Mouse (Mus musculus) liver, embryonic 15.5 days (tissue): Measurements from ENCODE around the gene Cyp3a57. TPM values are rescaled to one million over a fixed set of nuclear protein-coding genes. Genes with fewer than 3 reads are reported as not detected.

Experiments
- ATAC-seq: fragments of 200-750 bp; cut with Nextera tagmentation; 2 replicates; pipeline ENCODE4 v1.8.0; 2017; ENCODE audit warnings: moderate number of reproducible peaks, mild to moderate bottlenecking, moderate library complexity; ENCODE audit not compliant: insufficient read depth
- H3K27ac ChIP-seq: fragments of 300-500 bp; sonication (generic); replicated peaks from 2 replicates; pipeline ENCODE4 v1.5.1; 2015; ENCODE audit warnings: mild to moderate bottlenecking, inconsistent platforms
- H3K27me3 ChIP-seq: fragments of 300-500 bp; sonication (generic); 2 replicates; pipeline ENCODE4 v1.6.1; 2015; ENCODE audit warnings: mild to moderate bottlenecking, inconsistent platforms
- H3K36me3 ChIP-seq: fragments of 300-500 bp; sonication (generic); replicated peaks from 2 replicates; pipeline ENCODE4 v1.6.1; 2015; ENCODE audit warnings: moderate library complexity, mild to moderate bottlenecking, inconsistent platforms
- H3K4me1 ChIP-seq: fragments of 300-500 bp; sonication (generic); replicated peaks from 2 replicates; pipeline ENCODE4 v1.6.1; 2015; ENCODE audit warnings: inconsistent platforms
- H3K4me2 ChIP-seq: fragments of 300-500 bp; sonication (generic); 2 replicates; pipeline ENCODE4 v1.6.1; 2015; ENCODE audit warnings: moderate library complexity, mild to moderate bottlenecking, inconsistent platforms
- H3K4me3 ChIP-seq: fragments of 300-500 bp; sonication (generic); replicated peaks from 2 replicates; pipeline ENCODE4 v1.5.1; 2015; ENCODE audit warnings: mild to moderate bottlenecking, inconsistent platforms
- H3K9ac ChIP-seq: fragments of 300-500 bp; sonication (generic); 2 replicates; pipeline ENCODE4 v1.6.1; 2015; ENCODE audit warnings: moderate library complexity, mild to moderate bottlenecking, inconsistent platforms
- H3K9me3 ChIP-seq: fragments of 300-500 bp; sonication (generic); replicated peaks from 2 replicates; pipeline ENCODE4 v1.6.1; 2016; ENCODE audit warnings: inconsistent platforms
- WGBS: fragments of 180-500 bp; shearing (Covaris S2); methylation state at CpG from one replicate; pipeline ENCODE4 v1.1.7; 2015; ENCODE audit warnings: mixed read lengths; ENCODE audit not compliant: insufficient replicate concordance; 5-methylcytosine and 5-hydroxymethylcytosine counted together
- polyA plus RNA-seq: library from polyadenylated mRNA; unstranded; fragments of >200 nt; fragmentation: Nextera tagmentation; extraction: Ambion mirVana; gene quantifications from 2 replicates; pipeline ENCODE4 v1.2.1, GENCODE M21; 2015

Gene Cyp3a57
- polyA plus RNA-seq, 1 experiment from 2014 or later = not detected

DNA sequence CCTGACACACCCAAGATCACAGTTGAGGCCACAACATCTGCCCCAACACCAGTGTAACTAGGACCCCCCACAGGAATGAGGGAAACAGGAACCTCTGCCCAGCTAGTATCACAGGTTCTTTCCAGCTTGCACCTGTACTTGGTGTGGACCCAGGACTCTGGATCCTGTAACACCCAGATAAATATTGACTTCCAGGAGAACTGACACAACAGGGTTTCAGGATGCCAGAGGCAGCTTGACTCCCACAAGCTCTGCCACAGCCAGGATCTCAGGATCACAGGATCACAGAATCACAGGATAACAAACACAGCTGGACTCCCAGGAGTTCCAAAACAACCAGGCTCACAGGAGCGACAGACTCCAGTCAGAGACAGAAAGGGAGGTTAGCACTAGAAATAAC lies 77.2 kb downstream of the Cyp3a57 start:
- Histone ChIP-seq H3K4me2 (no peak overlapping the region), H3K4me3 (no peak overlapping the region), H3K27ac (no peak overlapping the region), H3K4me1 (no peaks in the 10 kb centered on the region), H3K36me3 (no peaks in the 10 kb centered on the region), H3K9me3 (no peaks in the 10 kb centered on the region), H3K9ac (no peak overlapping the region), H3K27me3 (no peaks in the 10 kb centered on the region)
- ATAC-seq = no peak
- WGBS = 50% methylated on average over 1 of the region's 1 CpGs

DNA sequence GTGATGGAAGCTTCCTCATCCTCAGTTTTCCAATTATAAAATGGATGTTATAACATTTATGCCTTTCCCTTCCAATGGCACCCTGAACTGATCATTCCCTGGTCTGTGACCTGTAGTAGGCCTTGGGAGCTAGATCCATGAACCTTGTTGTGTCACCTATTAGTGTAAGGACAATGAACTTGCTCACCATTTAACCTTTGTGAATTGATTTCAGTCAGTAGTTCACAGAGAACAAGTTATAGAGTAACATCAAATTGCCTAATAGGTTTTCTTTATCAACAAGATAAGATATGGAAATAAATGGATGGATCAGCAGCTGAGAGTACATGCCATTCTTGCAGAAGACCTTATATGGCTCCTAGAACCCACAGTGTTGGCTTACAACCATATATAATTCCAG lies 85.9 kb downstream of the Cyp3a57 start:
- Histone ChIP-seq H3K27ac (no peak overlapping the region), H3K4me3 (no peak overlapping the region), H3K4me2 (no peak overlapping the region), H3K36me3 (no peaks in the 10 kb centered on the region), H3K9ac (no peak overlapping the region), H3K27me3 (no peaks in the 10 kb centered on the region), H3K4me1 (no peaks in the 10 kb centered on the region), H3K9me3 (no peaks in the 10 kb centered on the region)
- ATAC-seq = peak; percentile 42

DNA sequence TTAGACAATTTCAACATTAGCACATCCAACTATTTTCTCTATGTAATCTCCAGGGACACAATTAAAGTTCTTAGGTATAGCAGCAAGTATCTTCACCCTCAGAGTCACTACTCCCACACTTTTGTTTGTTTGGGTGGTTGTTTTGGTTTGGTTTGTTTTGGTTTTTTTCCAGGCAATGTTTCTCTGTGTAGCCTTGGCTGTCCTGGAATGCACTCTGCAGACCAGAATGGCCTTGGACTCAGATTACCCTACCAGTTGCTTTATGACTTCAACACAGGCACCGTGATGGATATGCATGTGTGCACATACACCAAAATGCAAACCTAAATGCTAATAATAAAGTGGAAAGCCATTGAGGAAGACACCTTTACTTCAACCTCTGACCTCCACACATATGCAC lies 88.6 kb downstream of the Cyp3a57 start:
- Histone ChIP-seq H3K27ac (no peak overlapping the region), H3K9me3 (no peaks in the 10 kb centered on the region), H3K36me3 (no peaks in the 10 kb centered on the region), H3K4me2 (no peak overlapping the region), H3K4me3 (no peak overlapping the region), H3K9ac (no peak overlapping the region), H3K27me3 (no peaks in the 10 kb centered on the region), H3K4me1 (no peaks in the 10 kb centered on the region)
- ATAC-seq = no peak
- WGBS = 49% methylated on average over 1 of the region's 1 CpGs

Other genes starting within 250 kb of the Cyp3a57 start
- 185 and 195 TPM in 2 replicates for gene Arpc1b, start 231.1 kb upstream of the Cyp3a57 start, polyA plus RNA-seq
- 28.8 and 36.5 TPM in 2 replicates for gene Pdap1, start 205.0 kb upstream of the Cyp3a57 start, polyA plus RNA-seq
- 121 and 128 TPM in 2 replicates for gene Bud31, start 204.9 kb upstream of the Cyp3a57 start, polyA plus RNA-seq
- gene Ptcd1, start 178.2 kb upstream of the Cyp3a57 start, polyA plus RNA-seq = 7.7 and 8.8 TPM in 2 replicates
- 24.4 and 25.1 TPM in 2 replicates for gene Cpsf4, start 178.1 kb upstream of the Cyp3a57 start, polyA plus RNA-seq
- gene Atp5j2, start 153.2 kb upstream of the Cyp3a57 start, polyA plus RNA-seq = 406 and 457 TPM in 2 replicates
- gene Zkscan14, start 143.4 kb upstream of the Cyp3a57 start, polyA plus RNA-seq = 8.7 and 8.8 TPM in 2 replicates
- gene Zkscan5, start 140.7 kb upstream of the Cyp3a57 start, polyA plus RNA-seq = 3.6 and 3.7 TPM in 2 replicates
- 17.8 and 18.0 TPM in 2 replicates for gene Zfp655, start 113.6 kb upstream of the Cyp3a57 start, polyA plus RNA-seq
- 0.13 and 0.14 TPM in 2 replicates for gene Zscan25, start 64.8 kb upstream of the Cyp3a57 start, polyA plus RNA-seq
- gene Cyp3a16, start 124.4 kb downstream of the Cyp3a57 start, polyA plus RNA-seq = 4.2 and 5.9 TPM in 2 replicates
- not detected in 2 replicates for gene Cyp3a41b, start 239.5 kb downstream of the Cyp3a57 start, polyA plus RNA-seq